Mouse (Mus musculus) right cerebral cortex, adult 18-20 months (tissue): ENCODE data around the gene Mrap.

ENCODE experiments used
- DNase-seq: peaks from one replicate; pipeline ENCODE4 v3.0.0; 2022; ENCODE audit warnings: mixed read lengths

The Mrap gene

DNA sequence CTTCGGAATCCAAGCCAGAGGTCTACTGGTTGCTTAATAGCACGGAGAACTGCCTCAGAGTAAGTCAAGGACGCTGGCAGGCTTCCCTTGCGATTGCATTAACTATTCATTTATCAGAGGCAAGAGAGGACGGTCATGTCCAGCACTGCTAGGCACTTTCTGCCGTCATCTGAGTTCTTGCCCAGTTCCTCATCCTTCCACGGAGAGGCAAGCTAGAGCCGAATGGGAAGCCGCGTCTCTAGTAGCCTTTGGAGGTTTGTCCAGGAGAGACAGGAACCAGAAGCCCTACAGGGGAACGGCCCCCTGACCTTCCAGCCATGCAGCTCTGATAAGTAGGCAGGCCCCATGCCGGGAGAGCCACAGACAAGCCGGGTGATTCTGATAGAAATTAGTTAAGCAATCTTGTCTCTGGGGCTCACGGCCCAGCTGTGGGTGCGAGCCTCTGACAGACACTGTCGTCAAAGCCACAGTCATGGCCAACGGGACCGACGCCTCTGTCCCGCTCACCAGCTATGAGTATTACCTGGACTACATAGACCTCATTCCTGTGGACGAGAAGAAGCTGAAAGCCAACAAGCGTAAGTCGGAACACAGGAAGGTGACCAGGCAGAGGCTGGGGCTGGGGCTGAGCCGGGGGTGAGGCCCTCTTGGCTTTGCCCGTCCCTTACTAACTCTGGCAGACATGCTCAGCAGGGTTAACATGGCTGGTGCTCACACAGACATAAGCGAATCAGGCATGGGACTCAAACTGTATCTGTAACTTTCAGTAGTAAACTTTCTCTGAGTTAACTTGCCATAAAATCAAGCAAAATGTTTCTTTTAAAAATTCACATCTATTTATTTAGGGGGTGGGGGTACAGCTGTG is at the start of gene Mrap:
Mrap (plus strand) TSS at position 116 of the 865 bp plus-strand sequence.
- DNase-seq: no peak

DNA sequence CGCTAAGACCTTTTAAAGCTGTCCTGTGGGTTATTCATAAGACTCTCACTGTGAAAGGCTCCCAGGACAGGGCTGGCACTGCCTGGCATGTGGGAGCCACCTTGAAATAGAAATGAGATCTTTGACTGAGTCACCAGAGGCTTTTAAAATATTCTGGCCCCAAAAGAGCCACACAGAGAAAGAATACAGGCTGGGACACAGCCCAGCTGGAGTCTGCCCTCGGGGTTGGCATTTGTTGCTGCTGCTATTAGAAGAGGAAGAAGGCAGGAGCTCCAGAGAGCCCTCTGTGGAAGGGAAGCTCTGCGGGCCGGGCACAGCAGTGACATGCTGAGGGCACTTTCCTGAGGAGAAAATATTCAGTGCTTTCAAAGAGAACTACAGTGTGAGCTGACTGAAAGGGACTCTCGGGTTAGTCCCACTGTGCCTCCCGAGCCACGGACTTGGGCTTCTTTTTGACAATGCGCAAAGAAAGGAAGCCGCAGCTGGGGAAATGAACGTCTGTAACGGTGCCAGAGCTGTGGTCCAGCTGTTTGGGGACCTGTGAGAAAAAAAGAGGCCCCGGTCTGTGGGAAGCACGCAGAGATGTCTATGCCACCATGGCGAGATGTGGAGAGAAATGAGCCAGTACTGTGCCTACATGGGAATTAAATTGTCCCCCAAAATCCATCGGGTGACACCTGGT is 45.2 kb upstream of the Mrap start:
- peak; percentile 65 for DNase-seq

DNA sequence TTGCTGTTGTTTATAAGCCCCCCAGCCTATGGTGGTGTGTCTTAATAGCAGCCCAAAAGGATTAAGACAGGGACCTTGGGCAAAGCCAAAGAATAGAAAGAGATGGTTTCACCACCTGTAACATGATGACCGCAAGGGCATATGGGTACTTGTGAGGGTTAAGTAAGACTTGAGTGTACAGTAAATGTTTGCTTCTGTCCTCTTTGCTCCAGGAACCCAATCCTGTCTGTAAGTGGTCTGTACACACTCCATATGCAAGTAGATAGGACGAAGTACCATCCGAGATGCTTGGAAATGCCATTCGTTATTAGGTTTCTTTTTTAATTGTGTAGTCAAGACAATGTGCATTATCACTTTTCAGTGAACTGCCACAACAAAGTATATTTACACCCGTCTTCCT is 44.4 kb upstream of the Mrap start:
- DNase-seq: no peak

DNA sequence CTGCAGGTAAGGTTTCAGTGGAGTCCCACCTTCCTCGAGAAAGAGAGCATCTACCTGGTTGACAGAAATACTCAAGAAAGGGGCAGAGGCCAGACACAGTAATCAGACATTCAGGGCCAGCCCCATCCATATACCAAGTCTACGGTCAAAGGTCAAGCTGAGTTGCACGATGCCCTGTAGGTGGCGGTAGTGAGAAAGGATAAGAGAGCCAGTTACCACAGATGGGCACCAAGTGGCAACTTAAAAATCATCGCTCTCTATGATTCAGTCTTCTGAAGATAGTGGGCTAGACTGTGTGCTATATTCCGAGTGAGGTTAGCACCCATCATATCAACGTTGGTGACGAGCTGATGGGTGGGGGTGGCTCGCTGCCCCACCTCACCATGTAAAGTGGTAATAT is 43.3 kb upstream of the Mrap start:
- peak; percentile 25 for DNase-seq

DNA sequence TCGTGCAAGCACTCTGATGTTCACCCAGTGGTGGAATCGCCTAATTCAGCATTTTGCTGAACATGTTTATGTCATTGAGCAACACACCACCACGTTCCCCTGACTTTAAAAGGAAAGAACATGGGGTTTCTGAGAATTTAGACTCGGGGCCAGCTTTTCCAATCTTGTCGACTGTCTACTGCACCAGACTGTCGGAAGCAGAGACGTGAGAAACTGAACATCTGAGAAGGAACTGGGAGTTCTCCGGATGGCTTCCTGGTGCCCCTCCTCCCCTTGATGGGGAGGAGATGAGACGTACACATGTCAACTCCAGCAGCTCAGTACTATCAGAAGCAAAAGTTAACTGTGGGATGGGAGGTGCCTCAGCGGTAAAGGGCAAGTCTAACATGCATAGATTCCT is 42.9 kb upstream of the Mrap start:
- peak; percentile 43 for DNase-seq

DNA sequence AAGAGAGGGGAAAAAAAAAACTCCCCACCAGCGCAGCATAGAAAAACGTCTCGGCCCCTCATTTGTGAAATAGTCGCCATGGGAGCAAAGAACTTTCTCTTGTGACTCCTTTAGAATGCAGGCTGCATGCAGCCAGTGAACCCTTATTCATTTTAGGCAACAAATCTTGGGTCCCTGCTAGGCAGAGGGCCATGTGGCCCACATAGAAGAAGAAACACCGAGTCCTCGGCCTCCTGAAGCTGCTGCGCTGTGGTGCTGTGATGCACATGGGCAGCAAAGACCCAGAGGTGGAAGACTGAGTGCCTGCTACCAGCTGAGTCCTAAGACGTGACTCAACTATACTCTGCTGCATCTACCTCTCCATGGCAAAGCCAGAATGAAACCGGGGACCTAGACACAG is 41.7 kb upstream of the Mrap start:
- peak; percentile 21 for DNase-seq

DNA sequence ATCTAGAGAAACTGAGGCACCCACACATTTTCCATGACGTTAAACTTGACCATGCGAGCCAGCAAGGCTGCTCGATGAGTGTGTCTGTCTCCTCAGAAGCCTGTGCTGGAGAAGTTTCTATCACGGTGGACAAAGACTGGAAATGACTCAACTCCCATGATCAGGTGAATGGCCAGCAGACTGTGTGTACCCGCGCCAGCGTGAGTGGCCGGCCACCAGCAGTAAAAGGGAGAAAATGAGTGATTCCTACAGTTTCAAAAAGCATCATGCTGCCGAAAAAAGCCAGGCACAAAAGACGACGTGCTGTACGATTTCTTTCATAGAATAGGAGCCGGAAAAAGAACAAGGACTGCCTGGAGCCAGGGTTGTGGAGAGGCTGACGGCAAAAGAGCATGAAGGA is 38.6 kb upstream of the Mrap start:
- no peak for DNase-seq

DNA sequence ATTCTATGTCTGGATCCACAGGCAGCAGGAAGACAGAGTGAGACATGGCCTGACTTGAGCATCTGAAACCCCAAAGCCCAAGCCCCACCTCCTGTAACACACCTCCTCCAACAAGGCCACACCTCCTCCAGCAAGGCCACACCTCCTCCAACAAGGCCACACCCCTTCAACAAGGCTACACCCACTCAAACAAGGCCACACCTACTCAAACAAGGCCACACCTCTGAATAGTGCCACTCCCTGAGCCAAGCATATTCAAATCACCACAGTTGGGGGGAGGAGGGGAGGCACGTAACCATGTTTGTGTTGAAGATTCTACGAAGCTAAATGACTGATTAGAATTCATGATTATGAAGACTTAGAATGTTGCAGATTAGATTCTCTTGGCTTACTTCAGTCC is 36.5 kb upstream of the Mrap start:
- DNase-seq: no peak

DNA sequence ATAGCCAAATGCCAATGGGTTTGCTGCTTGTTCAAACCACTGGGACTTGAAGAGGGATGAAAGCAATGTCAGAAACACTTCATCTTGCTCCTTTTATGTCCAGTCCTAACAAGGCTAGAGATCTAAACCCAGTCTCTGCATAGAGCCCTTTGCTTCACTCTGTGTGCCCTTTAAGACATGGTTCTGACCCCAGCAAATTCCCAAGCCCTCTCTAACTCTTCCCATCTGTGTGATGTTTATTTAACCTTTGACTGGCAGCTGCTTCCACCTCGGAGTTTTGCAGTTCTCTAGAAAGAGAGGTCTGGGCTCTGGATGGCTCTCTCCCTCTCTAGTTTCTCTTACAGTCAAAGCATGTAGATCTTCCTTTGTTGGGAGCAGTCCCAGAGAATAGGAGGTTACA is 34.4 kb upstream of the Mrap start:
- no peak for DNase-seq

DNA sequence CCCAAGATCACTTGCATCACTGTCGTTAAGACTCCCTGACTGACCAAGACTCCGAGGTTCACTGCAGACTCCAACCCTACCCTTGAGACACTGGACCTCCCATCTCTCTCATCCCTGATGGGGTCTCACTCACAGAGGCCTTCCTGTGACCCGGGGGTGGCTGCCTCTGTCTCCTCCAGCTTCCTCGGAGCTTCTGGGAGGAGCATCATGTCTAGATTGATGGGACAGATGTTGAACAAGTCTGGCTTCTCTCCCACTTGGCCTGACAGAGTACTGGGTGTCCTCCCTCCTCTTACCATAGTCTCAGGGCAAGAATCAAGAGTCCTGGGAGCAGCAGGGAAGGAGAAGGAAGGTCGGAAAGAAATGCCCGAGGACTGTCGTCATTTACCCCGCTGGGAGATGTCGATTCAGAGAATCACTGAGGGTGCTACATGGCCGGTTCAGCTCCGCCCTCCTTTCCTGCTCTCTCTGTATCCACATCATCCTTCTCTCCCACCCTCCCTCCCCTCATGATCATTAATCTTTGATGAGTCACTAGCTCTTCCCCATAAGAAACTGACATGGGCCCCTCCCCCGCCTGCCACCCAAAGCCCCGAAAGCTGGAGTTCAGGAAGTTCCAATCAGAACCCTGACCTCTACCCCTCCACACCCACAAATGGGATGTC is 33.7 kb upstream of the Mrap start:
- no peak for DNase-seq

DNA sequence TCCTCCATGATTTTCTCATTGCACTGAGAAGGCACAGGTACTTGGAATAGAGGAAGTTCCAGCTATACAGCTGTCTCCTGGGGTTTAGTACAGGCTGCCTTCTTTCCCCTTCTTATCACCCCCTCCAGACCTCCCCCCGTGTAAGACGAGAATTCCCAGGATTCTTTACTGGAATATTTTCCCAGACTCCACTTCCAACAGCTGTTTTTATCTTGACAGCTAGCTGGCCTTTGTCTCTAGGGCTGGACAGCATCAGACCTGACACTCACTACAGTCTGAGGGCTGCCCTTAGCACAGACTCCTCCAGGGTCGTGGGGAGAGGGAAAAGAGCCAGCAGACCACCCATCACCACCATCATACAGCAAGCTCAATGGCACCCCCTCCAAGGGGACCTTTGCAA is 31.7 kb upstream of the Mrap start:
- DNase-seq: no peak

DNA sequence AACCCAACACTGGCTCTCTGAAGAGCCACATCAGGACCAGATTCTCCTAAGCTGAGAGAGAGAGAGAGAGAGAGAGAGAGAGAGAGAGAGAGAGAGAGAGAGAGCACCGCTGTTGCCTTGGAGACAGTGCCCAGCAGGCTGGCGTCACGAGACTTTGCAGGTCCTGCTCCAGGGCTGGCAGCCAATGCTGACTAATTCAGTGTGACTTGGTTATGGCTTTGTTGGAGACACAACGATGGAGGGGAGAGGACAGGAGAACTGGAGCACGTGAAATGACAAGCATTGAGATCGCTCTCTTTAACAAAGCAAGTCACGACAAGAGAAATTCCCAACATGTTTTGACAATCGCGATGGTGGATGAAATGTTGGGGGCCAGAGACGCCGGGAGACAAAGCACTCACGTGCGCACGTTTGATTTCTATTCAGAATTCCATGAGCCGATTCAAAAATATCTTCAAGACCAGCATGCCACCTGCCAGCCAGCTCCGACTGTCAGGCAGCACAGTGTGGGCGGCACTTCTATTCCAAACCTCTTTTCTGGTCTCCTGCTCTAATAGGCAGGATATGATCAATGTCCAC is 28.2 kb upstream of the Mrap start:
- peak; percentile 87 for DNase-seq

DNA sequence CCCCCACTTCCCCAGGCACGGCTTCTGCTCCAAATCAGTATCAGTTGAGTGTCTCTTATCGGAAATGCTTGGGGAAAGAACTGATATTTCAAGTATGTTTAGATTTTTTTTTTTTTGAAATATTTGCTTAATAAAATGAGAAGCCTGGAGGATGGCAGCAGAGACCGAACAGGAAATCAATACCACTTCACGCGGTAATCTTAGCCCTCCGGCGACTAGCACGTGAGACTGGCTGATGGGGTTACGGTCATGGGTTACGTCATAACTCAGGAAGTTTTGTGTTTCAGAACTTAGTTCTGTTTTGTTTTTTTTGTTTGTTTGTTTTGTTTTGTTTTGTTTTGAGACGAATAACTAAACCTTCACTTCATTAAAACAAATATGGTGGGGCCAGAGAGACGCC is 27.7 kb upstream of the Mrap start:
- no peak for DNase-seq

DNA sequence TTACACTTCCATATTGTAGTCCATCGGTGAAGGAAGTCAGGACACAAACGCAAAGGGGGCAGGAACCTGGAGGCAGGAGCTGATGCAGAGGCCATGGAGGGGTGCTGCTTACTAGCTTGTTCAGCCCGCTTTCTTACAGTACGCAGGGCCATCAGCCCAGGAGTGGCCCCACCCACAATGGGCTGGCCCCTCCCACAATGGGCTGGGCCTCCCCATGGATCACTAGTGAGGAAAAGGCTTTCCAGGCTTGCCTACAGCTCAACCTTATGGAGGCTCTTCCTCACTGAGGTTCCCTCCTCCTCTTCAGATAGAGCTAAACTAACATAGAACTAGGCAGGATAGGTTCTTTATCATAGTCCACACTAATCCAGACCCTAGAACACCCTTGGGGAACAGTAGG is 14.0 kb upstream of the Mrap start:
- no peak for DNase-seq

DNA sequence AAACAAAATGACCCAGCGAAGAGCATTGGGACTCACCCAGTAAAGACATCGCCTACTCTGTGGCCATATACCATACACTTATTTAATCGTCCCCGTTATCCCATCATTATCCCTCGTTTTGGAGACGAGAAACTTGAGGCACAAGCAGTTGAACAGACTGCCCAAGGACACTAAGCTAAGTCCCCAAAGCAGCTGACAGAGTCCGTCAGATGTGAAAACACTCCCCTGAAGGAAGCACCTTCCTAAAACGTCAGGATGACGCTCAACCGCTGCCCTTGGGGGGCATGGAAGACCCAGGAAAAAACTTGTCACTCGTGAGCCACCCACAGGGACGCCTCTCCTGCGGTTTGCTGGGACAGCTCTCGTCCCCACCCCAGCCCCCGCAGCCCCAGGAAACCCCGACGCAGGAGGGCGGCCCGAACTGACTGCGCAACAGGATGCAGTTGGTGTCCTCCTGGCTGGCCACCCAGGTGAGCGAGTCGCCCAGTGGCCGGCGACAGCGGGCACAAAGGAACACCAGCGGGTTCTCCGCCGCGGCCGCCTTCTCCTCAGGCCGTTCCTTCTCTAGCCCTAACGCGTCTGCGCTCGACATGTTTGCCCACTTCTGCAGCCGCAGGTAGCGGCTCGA is 11.3 kb upstream of the Mrap start:
- DNase-seq: no peak

DNA sequence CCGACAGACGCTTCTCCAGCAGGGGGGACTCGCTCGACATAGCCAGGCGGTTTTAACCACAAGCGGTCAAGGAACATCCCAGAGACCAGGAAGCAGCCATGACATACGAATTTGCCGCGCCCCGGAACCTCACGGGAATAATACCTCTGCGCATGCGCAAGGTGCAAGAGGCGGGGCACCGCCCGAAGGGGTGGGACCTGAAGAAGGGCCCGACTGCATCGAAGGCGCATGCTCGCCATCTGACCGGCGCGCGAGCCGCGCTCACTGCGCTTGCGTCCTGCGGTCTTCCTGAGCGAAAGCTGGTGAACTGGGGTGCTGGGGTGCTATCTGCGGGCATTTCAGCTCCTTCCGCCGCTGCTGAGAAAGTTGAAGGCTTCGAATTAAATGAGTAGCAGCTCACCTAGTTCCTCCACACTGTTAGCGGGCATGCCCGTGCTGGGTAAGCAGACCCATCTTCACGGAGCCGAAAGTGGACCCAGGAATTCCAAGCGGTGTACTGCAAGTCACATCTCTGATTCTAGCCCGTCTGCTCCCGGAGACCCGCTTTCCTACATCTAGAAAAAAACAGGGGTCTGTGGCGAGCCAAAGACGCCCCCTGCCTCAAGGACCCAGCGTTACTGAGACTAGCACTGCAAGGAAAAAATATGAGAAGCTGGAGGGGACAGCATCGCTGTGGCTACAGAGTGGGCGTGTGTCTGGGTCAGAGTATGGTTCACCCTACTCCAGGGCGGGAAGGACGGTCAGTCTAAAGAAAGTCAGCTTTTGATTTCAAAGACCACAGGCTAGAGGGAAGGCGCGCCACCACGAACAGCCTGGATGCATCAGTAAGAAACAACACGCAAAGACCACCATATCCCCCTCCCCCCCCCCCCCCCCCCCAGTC is 10.5 kb upstream of the Mrap start, which contains the start of gene Mis18a:
Mis18a (minus strand) TSS at position 172 of the 883 bp plus-strand sequence.
- DNase-seq: peak; percentile 96

DNA sequence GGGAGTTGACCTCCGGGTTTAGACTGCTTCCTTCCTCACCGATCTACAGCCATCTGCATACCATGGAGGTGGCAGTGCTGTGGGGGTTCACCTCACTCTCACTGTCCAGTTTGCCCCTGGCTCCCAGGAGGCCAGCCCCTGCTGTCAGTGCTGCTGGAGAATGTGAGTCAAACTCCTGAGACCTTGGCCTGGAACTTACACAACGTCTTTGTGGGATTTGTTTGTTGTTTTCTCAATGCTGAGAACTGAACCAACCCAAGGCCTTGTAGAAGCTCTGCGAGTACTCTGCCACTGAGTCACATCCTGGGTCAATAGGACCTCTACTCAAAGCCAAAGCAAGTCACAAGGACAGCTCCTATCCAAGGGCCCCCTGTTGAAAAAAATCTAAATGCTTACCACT is 2.4 kb upstream of the Mrap start:
- no peak for DNase-seq

DNA sequence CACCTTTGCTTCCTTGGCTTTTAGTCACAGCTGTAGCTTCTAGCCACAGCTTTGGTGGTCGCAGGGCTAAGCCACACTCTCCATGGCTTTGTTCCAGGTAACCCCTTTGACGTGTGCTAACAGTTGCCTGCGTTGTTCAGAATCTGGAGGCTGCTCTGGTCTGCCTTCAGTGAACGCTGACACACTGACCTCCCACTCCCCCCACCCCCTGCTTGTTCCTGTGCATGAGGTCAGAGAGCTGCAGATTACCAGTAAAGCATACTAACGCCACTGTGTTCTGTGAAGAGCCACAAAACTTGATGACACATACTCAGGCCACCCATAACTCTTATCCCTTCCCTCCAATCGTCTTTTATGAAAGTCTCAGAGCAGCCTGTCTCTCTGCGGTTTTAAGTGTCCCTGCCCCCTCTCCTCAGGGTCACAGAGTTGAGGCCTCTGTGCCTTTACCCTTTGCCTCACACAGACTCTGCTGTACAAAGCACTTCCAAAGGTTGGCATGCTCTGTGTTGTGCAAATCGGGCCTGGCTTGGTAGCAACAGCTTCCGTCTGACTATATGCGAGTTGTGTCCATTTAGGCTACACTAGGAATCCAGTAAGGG is 1.2 kb upstream of the Mrap start:
- no peak for DNase-seq

DNA sequence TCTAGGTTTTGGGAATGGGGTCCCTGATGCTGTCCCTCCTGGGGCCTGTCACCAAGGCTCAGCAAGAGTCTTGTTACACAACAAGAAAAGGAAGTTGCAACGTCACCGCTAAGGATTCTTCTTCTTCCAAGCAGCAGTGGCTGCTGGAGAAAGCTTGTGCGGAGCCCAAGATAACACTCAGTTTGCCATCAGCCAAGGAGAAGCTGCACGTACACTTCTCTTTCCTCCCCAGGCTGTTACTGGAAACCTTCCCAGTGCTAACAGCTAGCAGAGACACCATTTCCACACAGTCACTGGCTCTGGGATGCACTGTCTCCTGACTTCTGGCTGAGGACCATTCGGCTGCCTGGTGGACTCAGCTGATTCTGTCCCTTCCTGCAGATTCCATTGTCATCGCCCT is 9.1 kb downstream of the Mrap start:
- DNase-seq: peak; percentile 51

DNA sequence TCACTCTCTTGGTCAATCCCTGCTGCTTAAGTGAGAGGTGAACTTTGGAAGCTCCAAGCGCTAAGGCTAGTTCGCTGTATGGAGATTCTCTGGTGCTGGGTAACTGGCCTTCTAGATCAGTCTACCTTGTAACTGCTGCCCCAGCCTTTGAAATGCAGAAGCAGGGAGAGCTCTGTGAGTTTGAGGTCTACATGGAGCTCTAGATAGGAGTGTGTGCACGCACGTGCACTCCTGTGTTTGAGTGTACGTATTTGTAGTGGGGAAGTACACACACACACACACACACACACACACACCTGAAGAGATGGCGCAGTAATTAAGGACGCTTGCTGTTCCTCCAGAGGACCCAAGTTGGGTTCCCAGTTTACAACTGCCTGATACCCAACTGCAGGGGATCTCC is 10.2 kb downstream of the Mrap start:
- DNase-seq: no peak

DNA sequence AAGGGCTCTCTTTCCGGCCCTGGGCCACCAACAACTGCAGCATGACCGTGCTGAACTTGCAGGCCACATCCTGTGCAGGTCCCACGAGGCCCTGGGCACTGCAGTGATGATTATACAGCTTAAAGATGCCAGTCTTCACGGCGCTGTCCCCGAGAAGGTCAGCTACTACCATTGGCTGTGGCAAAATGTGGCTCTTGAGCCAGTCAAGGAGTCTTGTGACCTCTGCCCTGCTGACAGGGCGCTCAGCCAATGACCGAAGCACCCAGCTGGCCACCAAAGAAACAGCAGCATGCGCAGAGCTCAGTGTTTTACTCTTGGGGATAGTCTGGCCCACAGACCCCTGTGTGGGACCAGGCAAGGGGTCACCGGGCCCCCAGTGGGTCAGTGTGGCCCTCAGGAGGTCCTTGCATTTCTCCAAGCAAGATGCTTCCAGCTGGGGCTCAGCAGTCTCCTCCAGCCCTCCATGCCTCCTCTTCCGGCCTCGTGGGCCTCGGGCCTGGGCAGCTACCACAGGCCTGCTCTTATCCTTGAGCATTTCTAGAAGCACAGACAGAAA is 15.5 kb downstream of the Mrap start:
- no peak for DNase-seq
